Mouse (Mus musculus) left cerebral cortex, postnatal 10 days (tissue): ENCODE results near the gene Thy1. TPM values are rescaled to one million over a fixed set of nuclear protein-coding genes. Genes with fewer than 3 reads are reported as not detected.

Experiments
- DNase-seq, 2 experiments: peaks; one replicate each; pipeline ENCODE4 v3.0.0; 2021 to 2022; ENCODE audit warnings: low spot score in 2 of 2, mixed read lengths in 1 of 2; ENCODE audit errors: extremely low spot score in 1 of 2
- intact Hi-C: fragments of 180-260 bp; cut with DNase I; formaldehyde crosslinking; loops from one replicate; pipeline ENCODE4 v1.15.1; 2025
- total RNA-seq, 2 experiments: library from RNA; stranded (reverse); gene quantifications; 2 replicates each; pipeline ENCODE4 v1.2.3; 2021

The Thy1 gene
- total RNA-seq, 2 experiments from 2014 or later: 704 to 725 TPM

DNA sequence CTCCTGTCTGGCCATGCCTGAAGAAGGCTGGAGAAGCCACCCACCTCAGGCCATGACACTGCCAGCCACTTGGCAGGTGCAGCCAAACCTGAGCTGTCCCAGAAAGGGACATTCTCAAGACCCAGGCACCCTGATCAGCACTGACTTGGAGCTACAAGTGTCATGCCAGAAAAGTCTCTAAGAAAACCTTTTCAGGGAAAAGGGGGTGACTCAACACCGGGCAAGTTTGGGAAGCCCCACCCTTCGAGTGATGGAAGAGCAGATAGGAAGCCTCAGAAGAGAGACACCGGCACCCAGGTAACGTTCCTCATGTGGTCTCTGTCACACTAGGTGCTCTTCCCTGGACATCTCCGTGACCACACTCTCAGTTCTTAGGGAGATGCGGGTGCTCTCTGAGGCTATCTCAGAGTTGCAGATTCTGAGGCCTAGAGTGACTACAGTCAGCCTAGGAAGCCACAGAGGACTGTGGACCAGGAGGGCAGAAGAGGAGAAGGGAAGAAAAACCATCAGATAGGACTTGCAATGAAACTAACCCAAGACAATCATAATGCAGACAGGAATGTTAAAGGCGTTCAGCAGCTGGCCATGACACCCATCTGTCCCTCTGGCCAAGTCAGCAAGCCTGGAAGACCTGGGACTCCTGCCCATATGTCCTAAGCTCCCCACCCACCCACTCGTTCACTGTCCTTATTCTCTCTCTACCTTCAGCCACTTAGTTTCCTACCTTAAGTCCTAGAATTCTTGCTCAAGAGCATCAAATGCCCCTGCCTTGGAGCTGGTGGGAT is 6.4 kb downstream of the Thy1 start:
- intact Hi-C loops: no loop called here
- no peak for DNase-seq

DNA sequence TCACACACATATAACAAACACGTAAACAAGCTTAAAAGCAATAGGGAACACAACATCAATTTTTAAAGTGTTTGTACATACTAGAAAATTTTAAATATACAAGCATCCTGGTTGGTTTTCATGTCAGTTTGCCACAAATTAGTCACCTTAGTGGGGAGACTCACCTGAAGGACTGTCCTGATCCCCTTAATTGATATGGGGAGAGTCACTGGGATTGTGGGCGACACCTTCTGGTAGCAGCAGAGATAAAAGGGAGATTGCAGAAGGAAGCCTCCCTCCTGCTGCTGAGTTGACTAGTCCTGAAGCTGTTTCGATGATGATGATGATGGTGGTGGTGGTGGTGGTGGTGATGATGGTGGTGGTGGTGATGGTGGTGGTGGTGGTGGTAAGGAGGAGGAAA is 9.7 kb downstream of the Thy1 start:
- intact Hi-C loops: no loop called here
- no peak for DNase-seq

DNA sequence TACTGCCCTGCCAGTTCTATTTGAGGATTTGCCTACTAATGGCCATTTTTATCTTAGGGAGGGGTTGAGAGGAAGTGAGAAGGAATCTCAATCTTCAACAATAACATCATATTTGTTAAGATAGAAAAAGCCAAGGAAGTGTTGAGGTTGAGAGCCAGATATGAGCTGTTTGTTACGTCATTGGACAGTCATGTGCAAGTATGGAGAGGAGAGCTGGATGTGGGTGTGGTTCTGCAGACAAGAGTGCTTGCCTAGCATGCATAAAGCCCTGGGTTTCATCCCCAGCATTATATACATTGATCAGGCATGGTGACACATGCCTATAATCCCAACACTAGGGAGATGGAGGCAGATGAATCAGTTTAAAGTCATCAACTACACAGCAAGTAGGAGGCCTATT is 10.8 kb downstream of the Thy1 start:
- intact Hi-C loops: no loop called here
- no peak for DNase-seq

DNA sequence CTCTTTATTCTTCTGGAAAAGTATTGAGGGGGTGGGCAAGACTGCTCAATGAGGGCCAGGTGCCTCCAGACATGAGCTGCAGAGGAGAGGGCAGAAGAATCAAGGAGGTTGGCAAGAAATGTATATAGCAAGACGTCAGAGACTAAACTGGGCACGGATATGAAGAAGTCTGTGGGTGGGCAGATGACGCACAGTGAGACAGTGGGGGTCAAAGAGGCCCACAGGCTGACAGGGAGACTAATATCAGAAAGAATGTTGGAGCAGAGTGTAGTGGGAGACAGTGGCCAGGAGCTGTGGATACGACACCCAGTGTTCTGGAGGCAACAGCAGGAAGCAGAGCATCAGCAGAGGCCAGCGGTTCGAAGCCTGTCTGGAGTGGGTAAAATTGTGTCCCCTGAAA is 15.4 kb downstream of the Thy1 start:
- no peak for DNase-seq

DNA sequence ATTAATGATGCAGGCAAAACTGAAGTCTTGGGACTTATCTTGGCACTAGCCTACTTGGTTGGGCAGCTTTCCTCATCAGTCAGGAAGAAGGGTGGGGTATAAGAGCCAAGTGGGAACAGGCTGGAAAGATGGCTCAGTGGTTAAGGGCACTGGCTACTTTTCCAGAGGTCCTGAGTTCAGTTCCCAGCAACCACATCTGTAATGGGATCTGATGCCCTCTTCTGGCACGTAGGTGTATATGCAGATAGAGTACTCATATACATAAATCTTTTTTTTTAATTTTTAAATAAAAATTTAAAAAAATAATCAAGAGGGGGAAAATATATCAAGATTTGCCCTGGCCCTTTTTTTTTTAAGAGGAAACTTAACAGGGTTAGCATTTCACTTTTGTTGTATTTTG is 22.0 kb downstream of the Thy1 start:
- DNase-seq: no peak
- intact Hi-C loops: no loop called here

More for the DNA sequence above, 15.4 kb downstream of the Thy1 start:
- intact Hi-C loops: no loop called here

DNA sequence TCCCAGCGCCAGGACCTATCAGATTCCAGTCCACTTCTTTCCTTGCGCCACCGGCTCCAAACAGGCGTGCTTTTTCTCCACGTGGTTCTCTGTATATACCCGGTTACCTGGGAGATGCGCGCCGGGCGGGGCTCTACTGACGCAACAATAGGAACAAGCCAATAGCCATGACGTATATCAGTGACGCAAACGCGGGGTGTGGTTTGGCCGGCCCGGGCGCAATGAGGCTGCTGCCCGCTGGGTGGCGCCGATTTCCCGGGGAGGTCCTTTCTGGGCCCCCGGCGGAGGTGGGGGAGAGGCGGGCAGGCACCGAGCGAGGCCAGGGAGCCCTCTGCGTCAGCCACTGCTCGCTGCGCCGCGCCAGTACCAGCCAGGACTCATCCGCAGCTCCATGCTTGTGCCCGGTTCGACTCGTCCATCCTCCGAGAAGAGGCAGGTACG is 23.6 kb downstream of the Thy1 start, which contains the start of gene Usp2:
Gene Usp2, plus strand, starts transcription at position 237 of the 441 bp plus-strand sequence.
- intact Hi-C loops: no loop called here
- peak; percentile 98 to 100 for DNase-seq

DNA sequence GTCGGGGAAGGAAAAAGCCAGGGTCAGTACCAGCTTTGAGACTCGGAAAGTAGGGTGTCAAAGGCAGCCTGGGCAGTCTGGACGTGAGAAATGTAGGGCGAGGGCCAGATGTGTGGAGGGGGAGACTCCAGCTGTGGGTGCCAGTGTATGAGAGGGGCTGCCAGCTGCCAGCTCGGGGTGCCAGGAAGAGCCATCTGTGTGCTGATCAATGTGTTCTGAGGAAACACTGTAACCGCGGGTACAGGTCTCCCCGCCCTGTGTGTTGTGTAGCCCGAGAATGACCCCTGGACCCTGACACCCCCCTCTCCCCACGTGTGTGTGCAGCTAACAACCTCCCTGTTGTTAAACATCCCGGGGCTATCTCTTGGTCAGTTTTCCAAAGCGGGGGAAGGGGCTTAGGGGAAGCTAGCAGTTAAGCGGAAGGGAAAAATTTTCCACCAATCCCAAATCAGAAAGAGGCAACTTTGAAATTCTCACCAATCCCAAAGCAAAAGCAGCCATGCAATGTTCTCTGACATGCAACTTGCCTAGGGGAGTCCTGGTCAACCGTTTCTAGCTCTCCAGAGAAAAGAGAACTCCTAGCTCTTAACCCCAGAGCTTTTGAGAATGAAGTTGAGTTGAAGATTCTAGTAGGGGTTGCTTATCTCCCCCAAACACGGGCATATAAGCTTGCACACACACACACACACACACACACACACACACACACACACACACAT is 24.2 kb downstream of the Thy1 start:
- DNase-seq: no peak
- intact Hi-C loops: no loop called here

DNA sequence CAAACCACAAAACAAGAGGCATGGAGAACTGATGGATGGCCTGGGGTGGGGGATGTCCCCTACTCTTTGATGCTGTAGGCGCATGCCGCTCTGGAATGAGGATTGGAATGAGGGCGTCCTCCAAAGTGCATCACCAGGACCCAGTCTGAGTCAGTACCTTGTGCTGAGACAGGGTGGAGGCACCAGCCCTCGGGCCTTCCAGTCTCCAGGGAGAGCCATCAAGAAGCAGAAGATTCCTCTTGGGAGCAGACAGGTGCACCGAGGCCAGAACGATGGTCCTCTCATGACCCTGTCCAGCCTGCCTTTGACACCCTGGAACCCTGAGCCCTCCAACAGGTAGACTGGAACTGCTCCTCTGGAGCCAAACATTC is 24.8 kb downstream of the Thy1 start:
- no peak for DNase-seq

DNA sequence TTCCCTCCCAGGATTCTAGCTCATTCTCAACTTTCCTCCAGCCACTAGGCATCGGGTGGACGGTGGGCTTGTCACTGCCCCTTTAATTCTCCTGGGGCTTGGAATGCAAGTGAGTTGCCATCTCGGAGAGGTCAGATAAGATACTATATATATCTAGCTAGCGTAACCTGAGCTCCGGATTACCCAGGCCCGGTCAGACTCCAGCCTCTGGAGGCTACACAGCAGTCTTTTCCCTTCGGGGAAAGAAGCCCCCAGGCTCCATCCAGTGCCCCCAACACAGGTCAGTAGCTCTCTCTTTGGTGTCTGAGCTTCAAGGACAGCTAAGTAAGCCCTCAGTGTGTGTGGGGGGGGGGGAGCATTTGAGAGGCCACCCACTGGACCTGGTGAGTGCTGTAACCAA is 26.1 kb downstream of the Thy1 start:
- intact Hi-C loops: no loop called here
- no peak for DNase-seq

More for the DNA sequence above, 24.8 kb downstream of the Thy1 start:
- intact Hi-C loops: no loop called here

DNA sequence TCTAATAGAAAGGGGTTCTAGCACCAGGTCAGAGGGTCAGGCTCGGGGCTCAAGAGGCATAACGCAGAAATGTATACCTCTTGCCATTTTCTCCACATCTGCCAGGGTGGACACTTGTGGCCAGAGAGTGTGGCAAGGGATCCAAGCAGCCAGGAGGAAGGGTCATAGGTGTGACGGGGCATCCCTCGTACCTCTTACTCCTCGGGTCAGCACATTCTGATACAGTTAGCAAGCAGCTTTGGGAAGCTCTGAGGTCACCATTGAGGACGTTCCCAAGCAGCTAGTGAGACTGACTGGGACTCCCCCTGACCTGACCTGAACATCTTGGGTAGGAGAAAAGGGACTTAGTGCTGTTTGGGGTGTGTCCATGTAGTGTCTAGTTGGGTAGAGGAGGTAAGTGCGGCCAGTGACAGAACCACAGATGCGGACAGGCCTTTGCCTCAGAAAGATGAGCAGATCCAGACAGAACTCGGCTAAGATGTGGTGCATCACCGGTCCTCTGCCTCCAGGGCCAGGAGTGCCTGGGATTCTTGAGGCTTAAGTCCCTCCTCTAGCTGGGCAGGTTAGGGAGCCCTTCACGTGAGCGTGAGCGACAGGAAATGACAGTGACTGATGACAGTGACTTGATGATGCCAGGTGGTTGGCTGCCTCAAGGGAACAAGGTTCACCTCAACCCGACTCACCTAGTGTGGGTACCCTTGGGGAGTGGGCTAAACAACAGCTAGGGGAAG is 27.1 kb downstream of the Thy1 start:
- no peak for DNase-seq
- intact Hi-C loops: no loop called here

DNA sequence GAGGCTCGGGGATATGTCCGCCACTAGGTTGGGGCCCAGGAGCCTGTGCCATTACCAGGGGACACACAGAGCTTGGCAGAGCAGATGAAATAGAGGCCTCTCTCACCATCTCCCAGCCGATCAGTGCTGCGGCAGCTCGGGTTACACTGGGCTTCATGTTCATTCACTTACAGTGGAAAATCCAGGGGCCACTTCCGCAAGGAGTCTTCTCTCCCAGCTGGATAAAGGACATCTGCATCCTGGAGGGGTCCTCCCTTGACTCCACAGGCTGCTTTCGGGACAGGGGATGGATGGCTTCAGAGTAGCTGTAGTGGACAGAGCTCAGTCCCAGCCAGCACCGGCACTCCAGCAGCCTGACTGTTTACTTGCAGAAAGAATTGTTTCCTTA is 27.7 kb downstream of the Thy1 start:
- intact Hi-C loops: no loop called here
- no peak for DNase-seq

DNA sequence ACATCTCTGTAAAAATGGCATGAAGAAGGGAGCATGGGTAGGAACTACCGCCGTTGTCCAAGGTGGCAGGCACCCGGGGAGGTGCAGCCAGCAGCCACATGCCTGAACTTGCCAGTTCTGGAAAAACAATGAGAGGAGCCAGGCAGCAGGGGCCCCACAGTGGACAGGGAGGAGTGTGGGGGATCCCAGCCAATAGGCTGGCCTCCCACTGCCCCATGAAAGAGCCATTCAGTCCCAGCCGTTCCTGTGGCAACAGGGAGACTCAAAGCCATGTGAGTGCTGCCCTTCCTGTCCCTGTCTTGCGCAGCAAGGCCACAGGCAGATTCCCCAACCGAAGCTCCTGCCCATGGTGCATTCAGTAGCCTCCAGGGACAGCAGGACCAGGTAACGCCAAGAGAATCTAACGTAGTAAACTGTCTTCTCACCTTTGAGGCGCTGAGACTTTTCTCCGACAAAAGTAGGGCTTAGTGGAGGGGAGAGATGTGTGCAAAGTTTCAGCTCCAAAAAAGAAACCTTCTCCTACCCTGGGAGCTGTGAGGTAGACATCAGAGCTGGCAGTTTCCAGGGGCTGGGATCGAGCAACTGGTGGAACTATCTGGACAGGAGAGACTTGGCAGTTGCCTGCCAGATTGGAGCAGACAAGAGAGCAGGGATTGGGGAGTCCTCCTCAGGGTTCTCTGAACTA is 28.9 kb downstream of the Thy1 start:
- intact Hi-C loops: no loop called here
- DNase-seq: no peak

DNA sequence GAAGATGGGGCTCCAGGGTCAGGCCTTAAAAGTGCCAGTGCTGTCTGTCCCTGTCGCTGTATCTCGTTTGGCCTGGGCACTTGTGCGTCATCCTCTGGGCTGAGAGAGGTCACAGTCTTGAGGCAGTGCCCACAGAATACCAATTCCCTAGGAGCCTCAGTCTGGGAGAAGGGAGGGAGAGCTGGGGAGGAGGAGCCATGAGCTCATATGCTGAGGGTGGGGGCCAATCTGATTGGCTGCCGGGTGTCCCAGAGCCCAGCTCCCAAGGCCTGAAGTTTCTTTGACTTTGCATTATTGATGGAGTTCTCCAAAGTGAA is 29.4 kb downstream of the Thy1 start:
- DNase-seq: no peak
- intact Hi-C loops: no loop called here

DNA sequence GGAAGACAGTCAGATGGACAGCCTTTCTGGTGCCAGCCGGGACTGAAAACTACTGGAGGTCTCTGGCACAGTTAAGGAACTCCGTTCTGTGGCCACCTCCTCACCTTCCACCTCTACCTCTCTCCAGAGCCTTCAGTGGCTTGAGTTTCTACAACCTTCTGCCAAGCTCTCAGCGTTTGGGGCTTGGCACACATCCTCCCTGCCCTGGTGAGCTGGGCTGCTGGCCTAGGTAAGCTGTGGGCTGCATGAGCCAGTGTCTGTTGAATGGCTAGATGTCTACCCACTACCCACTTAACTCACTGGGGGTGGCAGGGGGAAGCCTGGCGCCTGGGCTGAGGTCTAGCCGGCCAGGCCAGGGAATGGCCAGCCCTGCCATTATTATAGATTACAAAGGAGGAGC is 29.9 kb downstream of the Thy1 start:
- intact Hi-C loops: no loop called here
- no peak for DNase-seq

DNA sequence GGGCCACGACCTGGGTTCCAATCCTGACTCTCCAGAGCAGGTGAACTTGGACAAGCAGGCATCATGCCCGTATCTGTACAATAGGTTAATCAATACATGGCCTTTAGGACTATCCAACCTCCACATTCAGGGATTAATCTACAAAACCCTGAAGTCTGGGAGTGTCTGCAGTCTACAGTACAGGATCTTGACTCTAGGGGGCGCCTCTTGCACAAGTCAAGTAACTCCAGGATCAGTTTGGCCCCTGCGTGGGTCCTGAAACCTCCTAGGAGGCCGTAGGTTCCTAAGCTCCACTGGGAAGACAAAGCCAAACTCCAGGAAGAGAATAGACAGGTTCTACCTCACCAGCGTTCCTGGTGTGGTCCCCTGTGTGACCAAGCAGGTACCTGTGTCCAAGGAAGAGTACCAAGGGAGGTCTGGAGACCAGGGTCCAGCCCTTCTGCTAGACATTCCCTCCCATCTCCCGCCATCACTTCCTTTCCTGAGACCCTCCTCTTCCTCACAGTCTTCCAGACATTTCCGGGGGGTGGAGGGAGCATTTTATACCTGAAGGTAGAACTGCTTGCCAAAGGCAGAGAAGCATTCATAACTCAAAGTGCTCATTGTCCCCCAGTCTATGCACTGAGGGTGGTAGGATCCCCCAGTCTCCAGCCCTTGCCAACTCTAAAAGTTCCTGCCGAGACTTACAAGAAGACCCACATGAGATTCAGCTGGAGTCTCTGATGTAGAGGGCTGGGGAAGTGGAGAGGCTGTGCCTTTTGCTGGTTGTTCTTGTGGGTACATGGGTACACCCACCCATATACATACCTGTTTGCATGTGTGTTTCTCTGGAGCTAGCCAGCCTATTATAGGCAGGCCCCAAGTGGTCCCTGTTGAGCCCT is 31.5 kb downstream of the Thy1 start:
- DNase-seq: no peak
- intact Hi-C loops: no loop called here

DNA sequence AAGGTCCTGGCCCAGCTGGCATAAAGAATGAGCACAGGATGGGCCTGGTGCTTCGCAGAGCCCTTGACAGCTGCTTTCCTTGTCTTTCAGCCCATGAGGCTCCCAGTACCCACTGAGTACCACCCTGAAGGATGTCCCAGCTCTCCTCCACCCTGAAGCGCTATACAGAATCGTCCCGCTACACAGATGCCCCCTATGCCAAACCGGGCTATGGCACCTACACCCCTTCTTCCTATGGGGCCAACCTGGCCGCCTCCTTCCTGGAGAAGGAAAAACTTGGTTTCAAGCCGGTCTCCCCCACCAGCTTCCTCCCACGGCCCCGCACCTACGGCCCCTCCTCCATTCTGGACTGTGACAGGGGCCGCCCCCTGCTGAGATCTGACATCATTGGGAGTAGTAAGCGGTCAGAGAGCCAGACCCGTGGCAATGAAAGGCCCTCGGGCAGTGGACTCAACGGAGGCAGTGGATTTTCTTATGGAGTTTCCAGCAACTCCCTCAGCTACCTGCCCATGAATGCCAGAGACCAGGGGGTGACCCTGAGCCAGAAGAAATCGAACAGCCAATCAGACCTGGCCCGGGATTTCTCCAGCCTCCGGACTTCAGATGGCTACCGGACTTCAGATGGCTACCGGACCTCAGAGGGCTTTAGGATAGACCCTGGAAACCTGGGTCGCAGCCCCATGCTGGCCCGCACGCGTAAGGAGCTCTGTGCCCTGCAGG is 32.3 kb downstream of the Thy1 start:
- intact Hi-C loops: no loop called here
- no peak for DNase-seq

DNA sequence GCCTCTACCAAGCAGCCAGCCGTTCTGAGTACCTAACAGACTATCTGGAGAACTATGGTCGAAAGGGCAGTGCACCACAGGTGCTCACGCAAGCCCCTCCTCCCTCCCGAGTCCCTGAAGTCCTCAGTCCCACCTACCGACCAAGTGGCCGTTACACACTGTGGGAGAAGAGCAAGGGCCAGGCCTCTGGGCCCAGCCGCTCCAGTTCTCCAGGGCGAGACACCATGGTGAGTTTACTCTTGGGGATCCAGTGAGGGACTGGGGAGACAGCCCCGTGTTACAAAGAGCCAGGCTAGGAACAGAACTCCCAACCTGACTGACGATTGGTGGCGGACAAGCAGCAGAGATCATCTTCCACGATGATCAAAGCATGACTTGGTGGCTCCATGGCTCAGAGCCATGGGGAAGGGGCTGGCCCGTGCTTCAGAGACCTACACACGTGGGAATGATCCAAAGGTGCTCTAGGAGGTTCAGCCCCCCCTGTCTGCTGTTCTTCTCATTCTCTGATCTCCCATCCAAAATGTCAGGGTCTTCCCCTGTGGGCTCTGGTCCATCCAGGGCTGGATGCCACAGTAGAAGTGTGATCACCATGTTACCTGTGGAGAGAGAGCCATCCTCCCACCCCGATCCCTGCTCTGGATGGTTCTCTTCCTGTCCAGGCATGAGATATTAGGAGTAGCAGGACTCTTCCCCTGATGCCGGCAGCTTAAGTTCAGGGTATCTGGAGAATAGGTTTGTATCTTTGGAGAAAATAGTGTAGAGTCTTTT is 33.0 kb downstream of the Thy1 start:
- intact Hi-C loops: no loop called here
- no peak for DNase-seq
